Mouse (Mus musculus) cerebellum, adult 18-20 months (tissue): ENCODE results near the gene Cxcr4.
"Not testable (repeated sequence)": the region's sequence is repeated elsewhere in the genome, so short reads cannot be mapped to it uniquely, and the experiment has no call there.

Experiments used
- DNase-seq, 2 experiments: peaks; one replicate each; pipeline ENCODE4 v3.0.0; 2021

The Cxcr4 gene

DNA sequence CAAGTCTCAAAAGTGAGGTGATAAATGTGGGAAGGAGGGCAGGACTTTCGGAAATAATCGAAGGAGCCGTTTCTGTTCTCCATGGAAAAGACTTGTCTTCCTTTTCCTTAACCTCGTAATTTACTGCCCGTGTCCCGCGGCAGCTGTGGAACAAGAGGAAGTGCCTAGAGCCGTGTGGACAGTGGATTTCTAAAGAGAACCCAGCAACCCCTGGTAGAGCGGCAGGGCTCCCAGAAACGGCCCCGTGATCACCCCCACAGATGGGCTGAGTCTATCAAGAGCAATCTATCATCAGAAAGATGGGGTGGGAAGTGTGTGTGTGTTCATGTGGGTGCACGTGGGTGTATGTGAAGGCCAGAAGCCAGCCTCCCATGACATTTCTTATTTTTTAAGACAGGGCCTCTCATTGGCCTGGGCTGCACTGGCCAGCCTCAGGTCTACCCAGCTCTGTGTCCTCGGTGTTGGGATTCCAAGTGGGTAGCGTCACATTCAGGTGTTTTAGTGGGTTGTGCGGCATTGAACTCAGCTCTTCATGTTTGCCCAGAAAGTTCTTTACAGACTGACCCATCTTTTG is 5.2 kb upstream of the Cxcr4 start:
- DNase-seq: no peak

DNA sequence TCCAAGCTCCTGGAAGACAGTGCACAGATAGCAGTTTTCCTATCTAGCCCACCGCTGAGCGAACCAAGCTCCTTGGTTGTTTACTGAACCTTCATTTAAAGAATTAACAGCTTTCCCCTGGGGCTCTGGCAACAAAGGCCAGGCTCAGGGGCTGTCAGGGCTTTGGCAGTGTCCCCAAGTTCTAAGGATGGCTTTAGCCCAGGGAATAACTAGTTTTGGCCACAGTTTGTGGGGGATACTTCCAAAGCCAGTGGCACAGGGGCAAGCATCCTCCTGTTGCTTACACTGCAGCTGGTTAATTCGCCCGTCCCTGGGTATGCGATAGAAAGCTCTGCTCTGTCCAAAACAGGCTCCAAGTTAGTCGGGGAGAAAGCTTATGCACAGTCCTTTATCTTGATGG is 3.4 kb upstream of the Cxcr4 start:
- DNase-seq: no peak

DNA sequence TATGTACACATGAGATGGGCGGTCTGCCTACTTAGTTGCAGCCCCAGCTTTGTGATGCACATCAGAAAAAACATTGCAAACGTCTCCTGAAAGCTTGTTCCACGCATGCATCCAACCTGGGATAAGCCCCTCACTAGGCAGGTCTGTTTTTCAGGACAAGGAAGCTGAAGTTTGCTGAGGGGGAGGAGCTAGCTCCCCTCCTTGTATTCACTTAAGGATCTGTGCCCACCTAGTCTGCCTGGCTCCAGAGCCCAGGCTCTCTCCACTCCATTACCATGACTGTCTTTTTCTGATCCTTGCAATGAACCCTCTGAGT is 3.0 kb upstream of the Cxcr4 start:
- DNase-seq: no peak

DNA sequence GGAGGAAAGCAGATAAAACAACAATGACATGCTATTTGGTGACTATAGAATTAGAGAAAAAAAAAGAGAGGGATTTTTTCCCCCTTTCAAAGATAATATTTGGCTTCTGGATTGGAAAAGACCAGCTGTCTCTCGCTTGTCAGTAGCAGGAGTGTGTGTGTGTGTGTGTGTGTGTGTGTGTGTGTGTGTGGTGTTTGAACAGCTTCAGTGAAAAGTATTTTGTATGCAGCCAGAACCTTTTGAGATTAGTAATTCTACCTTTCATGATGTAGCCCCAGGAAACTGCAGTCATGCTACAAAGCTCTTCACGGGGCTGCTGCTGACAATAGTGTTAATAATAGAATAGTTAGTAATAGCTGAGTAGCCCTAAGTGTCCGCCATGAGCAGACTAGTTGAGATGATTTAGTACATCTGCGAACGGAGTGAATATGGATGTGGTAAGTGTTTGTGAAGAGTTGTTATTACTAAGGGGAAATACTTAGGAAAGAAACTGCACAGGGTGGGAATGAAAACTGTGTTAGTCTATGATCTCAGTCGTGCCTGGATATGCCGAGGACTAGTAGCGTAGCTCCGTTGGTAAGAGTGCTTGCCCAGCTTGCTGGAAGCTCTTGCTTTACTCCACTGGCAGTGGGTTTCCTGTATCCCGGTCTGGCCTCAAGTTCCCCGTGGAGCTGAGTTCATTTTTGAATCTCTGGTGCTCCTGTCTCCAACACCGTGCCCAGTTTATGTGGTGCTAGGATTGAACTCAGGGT is 2.4 kb upstream of the Cxcr4 start:
- no peak for DNase-seq

DNA sequence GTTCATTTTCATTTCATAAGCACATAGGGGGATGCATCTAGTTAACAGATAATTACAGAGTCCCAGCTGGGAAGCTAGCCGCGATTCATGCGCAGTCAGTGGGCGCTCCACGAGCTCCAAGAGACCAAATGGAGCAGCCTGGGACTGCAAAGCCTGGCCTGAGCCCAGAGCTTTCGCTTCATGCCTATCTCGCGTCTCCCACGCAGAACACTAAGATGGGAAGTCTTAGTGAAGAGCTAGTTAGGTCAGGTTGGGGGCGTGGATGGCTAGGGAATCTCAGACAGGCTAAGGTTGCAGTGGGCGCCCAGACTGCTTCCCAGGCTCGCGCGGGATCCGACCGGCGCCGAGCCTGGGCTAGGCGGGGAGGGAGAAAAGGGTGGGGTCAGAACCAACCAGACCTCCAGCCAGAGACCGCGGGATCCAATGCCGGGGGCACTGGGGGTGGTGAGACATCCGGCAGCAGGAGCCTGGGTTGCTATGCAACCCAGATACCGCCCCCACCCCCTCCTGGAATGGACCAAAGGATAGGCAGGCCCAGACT is 938 bp upstream of the Cxcr4 start:
- no peak for DNase-seq

DNA sequence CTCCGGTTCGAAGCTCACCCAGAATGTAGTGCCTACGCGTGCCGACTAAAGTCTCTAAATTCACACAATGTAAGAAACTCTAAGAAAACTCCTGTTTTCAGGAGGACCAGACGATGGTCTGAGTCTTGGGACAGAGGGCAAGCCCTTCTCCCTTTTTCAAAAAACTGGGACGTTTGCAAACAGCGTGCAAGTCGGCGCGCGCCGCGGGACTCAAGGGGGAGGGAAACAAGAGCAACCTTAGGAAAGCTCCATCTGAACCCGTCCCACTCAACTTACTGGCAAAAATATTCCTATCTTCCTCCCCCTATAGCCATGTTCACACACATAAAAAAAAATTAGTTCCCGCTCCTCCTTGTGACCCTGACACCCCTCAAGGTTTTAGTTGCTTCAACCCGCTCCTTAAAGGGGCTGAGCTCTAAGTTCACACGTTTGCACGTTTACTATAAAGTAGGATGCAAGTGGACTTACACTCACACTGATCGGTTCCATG is 327 bp downstream of the Cxcr4 start:
- DNase-seq: no peak

DNA sequence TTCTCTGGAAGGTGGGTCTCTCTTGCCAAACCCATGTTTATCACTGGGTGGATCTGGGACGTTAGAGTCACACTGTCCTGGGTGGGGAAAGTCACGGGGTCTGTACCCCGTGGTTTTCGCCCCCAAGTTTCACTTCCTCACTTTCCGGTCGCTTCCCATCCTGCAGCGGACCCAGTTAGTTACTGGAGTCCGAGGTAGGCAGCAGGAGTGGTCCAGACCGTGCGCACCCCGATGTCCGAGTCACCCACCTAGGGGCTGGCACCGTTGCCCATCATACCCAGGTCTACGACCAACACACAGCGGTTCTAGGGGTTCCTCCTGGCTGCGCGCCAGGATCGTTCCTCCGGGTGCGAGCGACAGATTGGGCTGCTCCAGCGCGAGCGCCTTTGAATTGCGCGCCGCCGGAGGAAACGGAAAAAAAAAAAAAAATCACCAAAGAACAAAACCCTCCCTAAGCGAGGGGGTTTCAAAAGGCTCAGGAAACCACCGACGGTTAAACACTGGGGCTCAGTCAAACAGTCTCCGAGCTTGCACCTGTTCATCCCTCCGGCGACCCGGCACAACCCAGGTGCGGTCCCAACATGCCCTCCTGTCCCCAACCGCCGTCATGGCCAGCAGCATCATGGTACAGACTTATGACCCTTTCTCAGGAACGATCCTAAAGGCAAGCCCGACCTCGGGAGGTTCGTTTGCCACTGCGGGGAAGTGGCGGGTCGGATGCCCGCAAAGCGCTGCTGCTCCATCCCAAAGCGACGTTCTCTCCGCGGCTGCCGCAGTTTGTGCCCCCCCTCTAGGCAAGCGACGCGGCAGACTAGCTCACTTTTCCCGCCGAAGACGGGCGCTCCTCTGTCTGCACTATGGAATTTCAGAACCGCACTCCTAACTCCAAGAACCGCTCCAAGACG is 1.0 kb downstream of the Cxcr4 start:
- no peak for DNase-seq

DNA sequence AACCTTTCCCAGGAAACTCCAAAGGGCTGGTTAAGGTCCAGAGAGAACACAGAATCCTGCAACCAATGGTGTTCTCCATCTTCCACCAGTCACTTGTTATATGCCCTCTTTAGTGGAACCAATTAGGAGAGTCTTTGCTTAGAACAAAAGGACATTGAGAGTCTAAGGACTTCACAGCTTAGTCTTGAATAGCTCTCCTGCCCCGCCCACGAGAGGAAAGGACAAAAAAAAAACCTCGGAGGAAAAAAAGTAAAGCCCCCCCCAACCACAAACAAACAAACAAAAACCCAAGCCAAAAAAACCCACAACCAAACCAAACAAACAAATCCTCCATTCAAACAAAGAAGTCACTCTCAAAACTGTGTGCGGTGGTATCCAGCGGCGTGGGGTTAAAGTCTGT is 2.1 kb downstream of the Cxcr4 start:
- no peak for DNase-seq

DNA sequence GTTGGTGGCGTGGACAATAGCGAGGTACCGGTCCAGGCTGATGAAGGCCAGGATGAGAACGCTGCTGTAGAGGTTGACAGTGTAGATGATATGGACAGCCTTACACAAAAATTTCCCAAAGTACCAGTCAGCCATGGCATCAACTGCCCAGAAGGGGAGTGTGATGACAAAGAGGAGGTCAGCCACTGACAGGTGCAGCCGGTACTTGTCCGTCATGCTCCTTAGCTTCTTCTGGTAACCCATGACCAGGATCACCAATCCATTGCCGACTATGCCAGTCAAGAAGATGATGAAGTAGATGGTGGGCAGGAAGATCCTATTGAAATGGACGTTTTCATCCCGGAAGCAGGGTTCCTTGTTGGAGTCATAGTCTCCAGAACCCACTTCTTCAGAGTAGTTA is 2.6 kb downstream of the Cxcr4 start:
- DNase-seq: no peak

DNA sequence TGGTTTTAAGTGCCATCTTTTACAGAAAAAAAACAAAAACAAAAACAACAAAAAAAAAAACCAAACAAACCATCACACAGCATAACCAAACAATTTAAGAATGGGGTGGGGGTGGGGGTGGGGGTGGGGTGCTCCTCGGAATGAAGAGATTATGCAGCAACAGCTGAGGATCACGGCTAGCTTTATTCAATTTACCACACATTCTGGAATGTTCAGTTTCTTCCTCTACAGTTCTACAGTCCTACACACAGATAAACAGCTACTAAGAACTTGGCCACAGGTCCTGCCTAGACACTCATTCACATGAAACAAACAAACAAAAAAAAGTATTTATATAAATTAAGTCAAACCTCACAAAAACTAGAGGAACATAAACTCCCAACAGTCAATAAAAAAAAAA is 3.8 kb downstream of the Cxcr4 start:
- DNase-seq: no peak

DNA sequence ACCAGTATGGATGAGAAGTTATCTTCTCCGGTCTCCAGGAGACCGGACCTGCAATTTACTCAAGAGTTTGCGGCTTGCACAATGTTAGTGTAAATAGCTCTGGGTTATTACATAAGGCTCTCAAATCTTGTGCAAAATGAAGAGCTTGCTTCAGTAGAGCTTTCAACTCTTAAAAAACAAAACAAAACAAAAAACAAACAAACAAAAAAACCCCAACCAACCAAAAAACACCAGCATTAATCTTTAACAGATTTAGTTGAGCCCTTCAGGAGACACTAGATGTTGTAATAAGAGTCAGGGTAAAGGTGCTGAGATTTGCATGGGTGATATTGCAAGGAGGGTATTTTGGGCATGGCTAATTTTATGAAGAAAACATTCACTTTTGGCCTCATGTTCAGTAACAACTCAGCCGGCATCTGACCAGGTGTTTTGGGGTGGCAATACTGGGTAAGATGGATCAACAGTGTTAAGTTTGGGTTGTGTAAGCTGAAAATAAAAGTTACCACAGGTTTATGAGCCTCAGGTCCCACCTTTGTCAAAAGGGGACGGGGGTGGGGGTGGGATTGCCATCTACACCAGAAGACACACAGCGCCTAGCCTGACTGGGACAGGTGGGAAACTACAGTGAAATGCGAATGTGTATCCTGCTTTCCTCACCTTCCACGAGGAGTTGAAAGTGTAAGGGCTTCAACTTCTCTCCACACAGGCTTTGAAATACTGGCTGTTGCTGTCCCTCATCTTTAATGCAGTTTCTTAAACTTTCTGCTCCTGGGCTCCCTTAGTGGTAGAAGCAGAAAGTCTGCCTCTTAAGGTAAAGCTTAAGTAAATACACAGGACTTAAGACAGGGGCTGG is 4.9 kb downstream of the Cxcr4 start:
- DNase-seq: no peak

DNA sequence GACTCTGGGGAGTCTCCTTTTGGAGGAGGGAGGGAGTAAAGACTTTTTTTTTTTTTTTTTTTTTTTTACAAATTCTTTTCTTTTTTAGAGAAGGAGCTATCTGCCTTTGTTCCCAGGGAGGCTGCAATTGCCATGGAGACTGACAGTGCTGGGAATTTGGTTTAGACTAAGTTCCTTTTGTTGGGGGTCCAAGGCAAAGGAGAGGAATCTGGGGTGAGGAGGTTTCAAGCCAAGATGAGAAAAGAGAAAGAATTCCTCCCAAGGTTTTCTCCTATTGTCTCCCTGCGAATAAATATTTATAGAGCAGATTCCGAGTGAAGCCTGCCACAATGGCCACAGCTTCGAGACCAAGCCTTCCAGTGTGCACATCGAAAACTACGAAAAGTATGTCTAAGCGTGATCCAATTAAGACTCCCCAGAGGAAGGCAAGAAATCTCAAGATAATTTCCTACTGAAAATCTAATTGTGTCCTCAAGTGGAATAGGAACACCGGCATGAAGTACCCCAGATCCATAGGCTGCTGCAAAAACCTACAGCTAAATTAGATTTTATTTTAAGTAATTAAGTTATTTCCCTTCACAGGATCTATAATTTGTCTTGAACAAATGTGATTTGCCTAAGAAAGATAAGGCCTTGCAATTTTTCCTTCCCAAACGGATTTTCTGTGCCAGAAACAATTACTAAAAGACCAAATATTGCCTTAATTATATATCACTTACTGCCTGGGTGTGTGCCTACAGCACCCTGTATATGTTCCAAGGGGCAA is 5.7 kb downstream of the Cxcr4 start:
- no peak for DNase-seq

DNA sequence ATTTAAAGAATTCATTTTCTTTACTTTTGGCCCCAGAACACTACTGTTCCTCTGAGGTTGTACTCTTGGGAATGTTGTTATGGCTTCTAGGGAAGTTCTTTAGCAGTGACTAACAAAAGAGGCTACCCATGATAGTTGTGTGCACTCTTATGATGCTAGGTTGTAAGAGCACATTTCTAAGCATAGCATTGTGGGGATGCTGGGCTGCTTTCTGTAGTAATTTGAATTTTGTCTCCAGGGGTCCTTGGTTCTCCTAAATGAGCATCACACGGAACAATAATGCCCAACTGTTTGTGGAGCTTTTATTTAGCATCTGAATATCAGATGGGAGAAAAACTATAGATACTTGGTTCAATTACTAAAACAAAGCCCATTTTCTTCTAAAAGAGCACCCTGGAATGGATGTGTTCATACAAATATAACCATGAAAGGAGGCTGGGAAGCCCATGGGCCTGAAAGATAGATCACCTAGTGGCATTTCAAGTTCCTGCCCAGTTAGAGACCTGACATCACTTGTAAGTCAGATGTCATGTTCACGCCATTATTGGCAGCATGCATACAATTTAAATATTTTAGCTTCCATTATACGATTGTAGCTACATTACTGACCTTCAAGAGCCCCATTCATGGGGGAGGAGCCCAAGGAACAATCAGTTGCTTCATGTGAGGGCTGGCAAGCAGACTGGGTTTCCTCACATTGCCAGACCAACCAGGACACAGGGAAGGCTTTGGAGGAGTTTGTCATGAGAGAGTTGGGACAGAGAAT is 6.5 kb downstream of the Cxcr4 start:
- DNase-seq: no peak

DNA sequence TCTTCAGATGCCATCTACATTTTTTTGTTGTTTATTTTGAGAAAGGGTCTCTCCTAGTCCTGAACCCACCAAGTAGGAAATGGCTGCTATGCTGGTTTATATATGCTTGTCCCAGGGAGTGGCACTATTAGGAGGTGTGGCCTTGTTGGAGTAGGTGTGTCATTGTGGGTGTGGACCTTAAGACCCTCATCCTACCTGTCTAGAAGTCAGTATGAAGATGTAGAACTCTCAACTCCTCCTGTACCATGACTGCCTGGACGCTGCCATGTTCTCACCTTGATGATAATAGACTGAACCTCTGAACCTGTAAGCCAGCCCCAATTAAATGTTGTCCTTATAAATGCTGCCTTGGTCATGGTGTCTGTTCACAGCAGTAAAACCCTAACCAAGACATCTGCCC is 7.4 kb downstream of the Cxcr4 start:
- DNase-seq: not testable (repeated sequence)

DNA sequence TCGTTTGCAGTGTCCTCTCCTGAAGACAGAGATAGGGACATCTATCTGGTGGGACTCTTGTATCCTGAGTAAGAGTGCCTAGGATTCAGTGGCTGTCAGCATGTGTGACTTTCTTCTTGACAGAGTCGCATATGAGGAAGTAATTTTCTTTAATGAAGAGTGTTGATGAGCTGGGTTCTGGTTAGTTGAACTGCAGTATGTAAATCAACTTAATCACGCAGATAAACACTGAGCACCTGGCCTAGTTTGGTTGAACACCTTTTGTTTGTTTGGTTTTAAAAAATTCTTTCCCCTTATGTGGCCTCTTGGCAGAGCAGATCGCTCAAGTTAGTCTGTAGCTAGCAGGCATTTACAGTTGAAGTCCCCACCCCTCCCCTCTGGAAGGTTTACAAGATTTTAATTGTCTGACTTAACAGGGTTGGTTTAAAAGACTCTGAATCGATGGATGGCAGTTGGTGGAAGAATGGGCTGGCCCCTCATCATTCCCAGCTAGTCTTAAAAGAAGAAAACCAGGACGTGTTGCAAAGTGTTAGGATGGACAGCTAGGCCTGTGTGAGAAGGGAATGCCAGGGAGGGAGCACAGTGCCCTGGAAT is 8.7 kb downstream of the Cxcr4 start:
- no peak for DNase-seq

DNA sequence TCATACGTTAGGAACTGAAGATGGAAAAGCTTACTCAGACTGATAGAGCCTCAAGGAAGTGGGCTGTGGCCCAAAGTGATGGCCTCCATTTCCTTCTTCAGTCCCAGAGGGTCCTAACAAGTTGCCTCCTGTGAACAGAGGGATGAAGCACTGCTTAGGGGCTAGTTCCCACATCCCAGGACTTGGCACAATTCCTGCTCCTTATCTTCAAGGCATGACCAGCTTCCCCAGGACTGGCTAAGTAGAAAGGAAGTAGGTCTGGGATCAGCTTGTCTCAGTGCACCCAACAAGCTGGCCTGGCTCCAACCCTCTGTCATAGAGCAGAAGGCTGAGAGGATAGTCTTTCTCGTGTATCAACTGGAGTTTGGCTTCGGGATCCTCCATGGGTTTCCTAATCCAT is 11.8 kb downstream of the Cxcr4 start:
- no peak for DNase-seq

DNA sequence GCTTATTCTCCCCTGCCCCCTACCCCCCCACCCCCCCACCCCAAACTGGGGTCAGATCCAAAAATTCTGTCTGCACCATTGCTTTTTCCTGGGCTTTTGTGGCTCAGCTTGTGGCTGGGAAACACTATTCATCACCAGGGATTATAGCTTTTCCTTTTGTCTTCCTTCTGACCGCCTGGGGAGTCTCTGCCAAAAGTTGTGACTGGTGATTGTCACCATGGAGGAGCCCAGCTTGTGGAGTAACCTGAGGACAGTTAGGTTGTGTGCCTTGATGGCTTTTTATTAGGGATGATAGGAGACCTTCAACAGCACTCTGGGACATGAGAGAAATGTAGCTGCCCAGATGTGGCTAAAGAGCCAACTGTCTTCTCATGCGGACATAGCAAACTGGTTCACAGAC is 13.6 kb downstream of the Cxcr4 start:
- no peak for DNase-seq

DNA sequence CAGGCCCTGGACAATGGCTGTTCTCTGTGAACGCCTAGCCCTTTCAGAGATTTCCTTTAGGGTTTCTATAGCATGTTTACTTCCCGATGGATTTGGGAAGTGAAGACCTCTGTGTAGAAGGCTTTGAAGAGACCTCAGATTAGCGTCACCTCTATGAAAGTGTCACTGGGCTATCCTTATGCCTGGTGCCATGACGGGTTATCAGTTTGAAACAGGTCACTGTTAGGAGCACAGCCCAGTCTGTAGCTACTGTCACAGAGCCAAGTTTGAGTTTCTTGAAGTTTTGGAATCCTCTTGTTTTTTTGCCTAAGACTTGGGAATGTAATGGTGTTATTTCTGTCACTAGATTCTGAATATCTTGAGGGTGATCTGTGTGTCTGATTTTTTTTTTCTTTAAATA is 17.0 kb downstream of the Cxcr4 start:
- no peak for DNase-seq

DNA sequence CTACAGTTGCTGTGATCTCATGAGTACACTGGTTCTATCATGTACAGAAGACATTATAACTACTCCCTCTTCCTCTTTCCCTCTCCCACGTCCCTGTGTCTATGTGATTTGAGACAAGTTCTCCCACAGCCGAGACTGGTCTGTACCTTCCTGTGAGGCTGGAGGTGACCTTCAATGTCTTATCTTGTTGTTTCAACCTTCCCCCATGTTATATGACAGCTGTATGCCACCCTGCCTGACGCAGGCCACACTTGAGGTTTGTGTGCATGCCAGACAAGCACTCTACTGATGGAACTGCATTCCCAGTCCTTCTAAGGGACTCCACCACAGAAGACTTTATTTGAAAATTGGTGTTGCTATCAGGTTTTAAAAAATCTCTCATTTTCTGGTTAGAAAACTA is 21.1 kb downstream of the Cxcr4 start:
- no peak for DNase-seq

DNA sequence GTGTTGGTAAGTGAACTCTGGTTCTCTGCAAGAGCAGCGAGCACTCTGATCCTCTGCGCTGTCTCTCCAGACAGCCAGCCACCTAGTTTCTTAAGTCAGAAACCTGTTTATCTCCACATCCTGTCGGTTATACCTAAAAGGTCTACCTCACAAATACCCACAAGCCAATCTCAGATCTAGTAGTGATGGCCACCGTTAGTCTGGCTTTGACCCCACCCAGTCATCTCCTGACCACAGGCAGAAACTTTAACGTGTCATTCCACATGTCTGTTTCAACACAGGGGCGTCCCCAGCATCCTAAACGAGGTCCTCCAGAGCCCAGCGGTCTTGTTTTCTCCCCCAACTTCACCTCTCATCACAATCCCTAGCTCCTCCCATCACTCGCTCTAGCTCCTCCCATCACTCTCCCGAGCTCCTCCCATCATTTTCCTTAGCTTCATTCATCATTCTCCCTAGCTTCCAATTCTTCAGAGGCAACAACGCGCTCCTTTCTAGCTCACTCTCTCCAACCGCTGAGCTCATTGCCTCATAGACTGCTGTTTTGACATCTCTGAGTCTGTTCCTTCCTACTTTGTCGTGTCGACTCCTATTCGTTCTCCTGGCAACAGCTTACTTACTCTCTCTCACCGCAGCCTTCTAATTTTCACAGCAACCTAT is 22.0 kb downstream of the Cxcr4 start:
- DNase-seq: no peak
